Mouse (Mus musculus) frontal cortex, postnatal 36 days (tissue): ENCODE results near the gene Cenpx.
A peak's percentile ranks its signal among the peaks of the same experiment; 100 is the strongest.

ENCODE experiments used
- DNase-seq, 2 experiments: peaks; one replicate each; pipeline ENCODE4 v3.0.0; 2022; ENCODE audit warnings: low spot score in 2 of 2

Gene Cenpx

GRCm38 (mm10) chr11:120726243-120727168, 13.0 kb upstream of the Cenpx start:
- no peak for DNase-seq

DNA sequence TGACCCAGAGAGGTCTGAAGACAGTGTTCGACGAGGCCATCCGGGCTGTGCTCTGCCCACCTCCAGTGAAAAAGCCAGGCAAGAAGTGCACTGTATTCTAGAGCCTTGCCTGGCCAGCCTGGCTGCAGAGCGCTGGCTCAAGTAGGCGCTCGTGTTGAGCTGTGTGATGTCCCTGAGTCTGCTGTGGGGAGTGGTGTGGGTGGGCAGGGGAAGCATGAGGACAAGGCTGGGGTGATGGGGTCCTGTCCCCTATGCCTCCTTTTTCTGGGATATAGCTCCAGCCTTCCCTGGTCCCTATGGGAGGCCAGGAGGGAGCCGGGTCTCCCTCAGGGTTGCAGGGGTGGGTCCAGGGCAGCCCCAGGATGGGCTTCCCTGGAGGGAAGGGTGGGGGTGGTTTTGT, 10.0 kb upstream of the Cenpx start:
- DNase-seq = no peak

DNA sequence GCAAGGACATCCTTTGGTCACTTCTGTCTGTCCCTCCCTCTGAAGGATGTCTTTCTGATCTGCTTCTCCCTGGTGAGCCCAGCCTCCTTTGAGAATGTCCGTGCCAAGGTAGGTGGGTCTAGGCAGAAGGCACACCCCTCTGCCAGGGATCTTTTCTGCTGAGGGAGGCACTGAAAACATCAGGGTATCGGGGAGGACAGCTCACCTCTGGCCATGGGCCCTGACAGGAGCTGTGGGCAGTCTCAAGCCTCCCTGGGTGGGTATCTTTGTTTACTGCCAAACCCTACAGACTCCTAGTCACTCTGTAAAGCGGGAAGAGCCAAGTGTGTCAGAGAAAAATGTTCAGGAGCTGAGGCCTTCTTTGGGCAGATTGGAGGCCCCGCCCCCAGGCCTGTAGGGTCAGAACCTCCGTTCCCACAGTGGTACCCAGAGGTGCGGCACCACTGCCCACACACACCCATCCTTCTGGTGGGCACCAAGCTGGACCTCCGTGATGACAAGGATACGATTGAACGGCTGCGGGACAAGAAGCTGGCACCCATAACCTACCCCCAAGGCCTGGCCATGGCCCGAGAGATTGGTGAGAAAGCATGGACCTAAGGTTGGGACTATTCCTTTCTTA, 9.3 kb upstream of the Cenpx start:
- no peak for DNase-seq

DNA sequence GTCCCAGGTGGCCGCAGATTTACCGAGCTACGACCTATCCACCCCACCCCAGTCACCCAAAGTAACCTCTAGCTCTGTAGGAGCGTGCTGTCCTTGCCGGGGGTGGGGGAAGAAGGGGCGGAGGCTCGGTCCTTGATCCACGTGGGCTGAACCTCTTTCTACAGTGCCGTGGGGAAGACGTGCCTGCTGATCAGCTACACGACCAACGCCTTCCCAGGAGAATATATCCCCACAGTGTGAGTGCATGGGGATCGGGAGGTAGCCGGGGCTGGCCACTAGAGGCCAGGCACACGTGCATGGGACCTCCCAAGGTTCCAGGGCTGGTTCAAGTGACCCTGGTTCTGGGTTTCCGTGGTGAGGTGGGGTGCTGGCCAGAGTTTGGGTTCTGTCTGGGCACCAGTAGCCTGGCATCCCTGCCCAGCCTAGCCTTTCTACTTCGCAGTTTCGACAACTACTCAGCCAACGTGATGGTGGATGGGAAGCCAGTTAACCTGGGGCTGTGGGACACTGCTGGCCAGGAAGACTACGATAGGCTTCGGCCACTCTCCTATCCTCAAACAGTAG, 8.6 kb upstream of the Cenpx start:
- no peak for DNase-seq

DNA sequence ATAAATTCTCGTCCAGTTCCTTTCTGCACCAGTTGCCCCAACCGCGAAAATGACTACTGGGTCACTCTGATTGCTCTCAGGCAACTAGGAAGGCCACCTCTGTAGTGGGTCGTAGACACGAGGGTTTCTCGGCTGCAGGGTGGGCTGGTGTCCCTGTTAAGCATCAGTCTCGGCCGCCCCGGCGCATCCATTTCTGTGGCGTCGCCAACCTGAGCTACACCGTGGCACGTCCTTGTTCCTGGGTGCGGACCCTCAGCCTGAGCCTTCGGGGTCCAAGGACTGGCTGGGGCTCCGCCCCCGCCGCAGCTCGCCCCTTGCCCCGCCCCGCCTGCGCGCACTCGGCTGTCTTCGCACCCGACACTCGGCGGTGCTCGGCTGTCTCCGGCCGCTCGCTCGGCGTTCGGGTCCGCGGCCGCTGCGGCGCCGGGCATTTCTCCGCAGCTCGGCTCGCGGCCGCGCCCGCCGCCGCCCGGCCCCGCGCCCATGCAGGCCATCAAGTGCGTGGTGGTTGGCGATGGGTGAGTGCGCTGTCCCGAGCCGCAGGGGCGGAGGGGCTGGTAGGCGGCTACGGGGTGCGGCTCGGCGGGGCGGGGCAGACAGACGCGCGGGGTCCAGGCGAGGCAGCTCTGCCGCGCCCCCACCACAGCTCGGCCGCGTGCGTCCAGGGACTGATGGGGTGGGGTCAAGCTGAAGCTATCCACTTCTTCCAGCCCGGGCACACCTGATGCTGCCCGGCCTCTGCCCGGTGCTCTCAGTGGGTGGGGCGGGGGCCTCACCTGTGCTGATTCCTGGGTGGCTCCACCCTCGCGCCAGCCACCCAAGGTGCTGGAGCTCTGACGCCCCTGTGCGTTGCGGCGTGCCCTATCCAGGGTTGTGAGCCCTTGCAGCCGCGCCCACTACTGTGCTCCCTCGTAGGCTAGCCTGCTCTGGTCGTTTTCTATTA, 7.9 kb upstream of the Cenpx start, which contains the start of gene Rac3:
Gene Rac3, plus strand, starts transcription at position 347 of the 943 bp plus-strand sequence.
- DNase-seq = peak; percentile 48 to 59

GRCm38 (mm10) chr11:120720450-120720849, 6.9 kb upstream of the Cenpx start:
- DNase-seq = peak; percentile 82 to 91

DNA sequence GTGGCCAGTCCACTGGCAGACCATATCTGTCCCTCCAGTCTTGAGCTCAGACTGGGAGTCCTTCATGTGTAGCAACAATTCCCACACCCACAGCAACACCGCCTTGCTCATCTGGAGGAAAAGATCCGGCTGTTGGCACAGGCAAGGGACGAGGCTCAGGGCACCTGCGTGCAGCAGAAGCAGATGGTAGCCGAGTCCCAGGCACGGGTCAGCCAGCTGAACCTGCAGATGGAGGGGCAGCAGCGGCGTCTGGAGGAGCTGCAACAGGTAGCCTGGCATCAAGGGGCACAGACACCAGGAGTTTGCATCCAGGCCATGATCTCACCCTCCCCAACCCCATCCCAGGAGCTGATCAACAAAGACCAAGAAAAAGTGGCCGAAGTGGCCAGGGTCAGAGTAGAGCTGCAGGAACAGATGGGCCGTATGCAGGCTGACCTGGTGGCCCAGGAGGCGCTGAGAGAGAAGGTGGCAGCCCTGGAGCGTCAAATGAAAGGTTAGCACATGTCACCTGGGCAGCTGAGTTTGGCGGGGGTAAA, 6.4 kb upstream of the Cenpx start:
- no peak for DNase-seq

- DNase-seq = no peak
Measured at GRCm38 (mm10) chr11:120719242-120719641, 5.7 kb upstream of the Cenpx start.

DNA sequence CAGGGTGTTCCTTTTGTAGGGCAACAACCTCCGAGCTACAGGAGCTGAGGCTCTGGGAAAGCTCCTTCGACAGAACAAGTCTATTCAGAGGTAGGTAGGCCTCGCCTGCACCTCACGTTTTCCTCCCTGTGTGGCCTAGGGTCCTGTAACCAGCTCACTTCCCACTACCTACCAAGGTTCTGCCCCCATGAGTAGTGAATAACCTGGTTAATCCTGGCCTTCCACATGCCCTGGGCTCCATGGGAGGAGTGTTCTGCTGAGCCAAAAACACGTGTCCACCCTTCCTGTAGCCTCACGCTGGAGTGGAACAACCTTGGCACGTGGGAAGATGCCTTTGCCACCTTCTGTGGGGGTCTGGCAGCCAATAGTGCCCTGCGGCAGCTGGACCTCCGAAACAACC, 1.6 kb upstream of the Cenpx start:
- no peak for DNase-seq

DNA sequence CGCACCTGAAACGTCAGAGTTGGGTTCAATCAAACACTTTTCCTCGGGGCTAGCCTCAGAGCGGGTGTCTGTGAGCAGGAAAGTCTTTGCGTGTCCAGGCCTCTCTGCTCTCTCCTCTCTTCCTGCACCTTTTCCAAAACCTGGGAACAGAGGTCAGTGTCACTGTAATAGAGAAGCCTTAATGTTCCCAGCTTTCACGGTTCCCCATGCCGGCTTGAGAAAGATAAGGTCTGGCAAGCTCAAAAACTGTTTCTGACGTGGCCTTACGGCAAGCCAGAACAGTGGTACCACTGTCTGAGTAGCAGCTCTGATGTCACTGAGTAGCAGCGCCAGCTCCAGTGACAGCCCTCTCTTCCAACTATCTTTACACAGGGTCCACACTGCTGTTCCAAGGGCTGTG, 1.0 kb upstream of the Cenpx start:
- DNase-seq = no peak

DNA sequence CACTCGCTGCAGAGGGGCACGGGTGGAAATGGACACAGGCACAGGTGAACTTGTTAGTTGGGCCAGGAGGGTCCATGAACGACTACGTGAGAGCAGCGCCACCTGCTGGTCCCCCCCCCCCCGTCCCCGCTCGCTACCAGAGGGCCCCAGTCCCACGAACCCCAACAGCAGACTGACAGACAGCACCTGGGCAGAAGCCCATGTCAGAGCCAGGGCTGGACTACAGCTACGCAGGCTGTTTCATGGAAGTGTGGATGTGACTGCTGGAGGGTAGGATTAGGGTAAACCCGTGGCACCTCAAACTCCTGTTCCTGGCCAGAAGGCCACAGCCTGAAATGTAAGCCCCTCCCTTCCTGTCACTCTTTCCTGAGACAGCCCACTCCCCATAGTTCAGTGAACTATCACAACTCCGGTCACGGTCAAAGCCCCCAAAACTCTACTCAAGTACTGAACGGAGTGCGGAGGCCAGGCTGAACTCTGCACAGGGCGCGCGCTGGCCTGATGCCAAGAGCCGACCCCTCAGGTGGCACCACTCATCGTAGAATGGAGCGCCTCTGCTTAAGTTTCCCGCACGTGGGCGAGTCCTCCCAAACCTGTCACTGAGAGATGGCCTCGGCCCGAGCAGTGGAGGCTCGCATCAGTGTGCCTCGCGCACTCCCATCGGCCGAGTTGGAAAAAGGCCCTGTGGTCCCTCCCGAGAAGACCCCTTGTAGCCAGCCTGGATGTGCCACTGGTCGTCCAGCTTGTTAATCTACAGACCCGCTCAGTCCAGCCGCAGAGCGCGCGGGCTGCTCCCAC, 568 bp downstream of the Cenpx start:
- DNase-seq = peak; percentile 23 to 33

DNA sequence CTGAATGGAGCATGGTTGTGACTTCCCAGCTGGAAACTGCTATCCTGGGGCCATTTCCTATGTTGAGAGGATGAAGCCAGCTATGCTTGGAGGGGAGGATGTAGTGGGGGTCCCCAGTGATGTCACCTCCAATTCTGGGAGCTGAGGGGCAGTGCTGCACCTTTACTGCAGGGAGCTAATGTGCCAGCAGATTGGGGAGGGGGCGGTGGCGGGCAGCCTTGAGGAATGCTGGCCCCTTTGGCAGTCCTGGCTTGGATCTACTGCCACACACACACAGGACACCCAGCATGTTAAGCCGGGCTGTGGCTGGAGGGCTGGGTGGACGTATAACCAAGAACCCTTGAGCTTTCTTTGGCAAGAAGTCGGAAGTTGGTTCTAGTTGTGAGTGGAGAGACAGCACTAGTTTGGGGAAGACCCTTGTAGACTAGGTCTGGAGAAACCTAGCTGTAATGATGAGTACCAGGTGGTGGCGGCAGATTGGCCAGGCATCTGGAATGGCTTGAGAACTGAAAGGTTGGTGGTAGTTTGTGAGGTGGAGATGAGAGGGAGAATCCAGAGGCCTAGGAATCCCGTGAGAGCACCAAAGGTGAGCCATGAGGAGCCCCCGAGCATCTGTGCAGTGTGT, 1.4 kb downstream of the Cenpx start:
- no peak for DNase-seq

GRCm38 (mm10) chr11:120710672-120711071, 2.9 kb downstream of the Cenpx start:
- no peak for DNase-seq

GRCm38 (mm10) chr11:120709551-120709950, 4.0 kb downstream of the Cenpx start:
- no peak for DNase-seq

GRCm38 (mm10) chr11:120707969-120708368, 5.6 kb downstream of the Cenpx start:
- DNase-seq = no peak

- DNase-seq = no peak
Measured at GRCm38 (mm10) chr11:120707225-120707624, 6.3 kb downstream of the Cenpx start.

DNA sequence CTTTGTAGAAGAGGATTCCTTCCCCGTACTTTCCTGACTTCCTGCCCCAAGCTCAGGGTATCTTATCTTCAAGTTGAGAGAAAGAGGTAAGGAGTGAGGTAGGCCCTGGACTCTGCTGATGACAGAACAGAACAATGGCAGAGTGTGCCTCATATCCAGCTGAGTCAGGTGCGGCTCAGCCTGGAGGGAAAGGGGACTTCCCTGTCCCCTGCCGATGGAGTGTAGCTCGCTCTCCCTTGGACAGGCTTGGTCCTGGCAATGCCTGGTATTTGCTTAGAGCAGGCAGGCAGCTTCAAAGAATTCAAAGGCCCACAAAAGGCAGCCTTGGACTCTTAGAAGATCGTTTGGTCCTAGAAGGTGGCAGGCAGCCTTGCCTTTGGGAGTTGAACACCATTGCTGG, 7.4 kb downstream of the Cenpx start:
- DNase-seq = no peak

- DNase-seq = no peak
Measured at GRCm38 (mm10) chr11:120704486-120705325, 8.8 kb downstream of the Cenpx start.
